Mouse (Mus musculus) ES-E14 (cell line): ENCODE measurements around the gene Lgr6. TPM values are rescaled to one million over a fixed set of nuclear protein-coding genes. Genes with fewer than 3 reads are reported as not detected.

Source experiments
- DNase-seq: peaks from one replicate; pipeline ENCODE4 v3.0.0-alpha.2; 2013; ENCODE audit warnings: low read depth, low spot score
- H3K27ac ChIP-seq: 2 replicates; pipeline ENCODE4 v1.5.1; 2012; ENCODE audit warnings: low read depth, mild to moderate bottlenecking, low read length, moderate library complexity, mixed read lengths; ENCODE audit not compliant: poor library complexity, insufficient read depth, severe bottlenecking
- H3K36me3 ChIP-seq: 2 replicates; pipeline ENCODE4 v1.6.1; 2012; ENCODE audit warnings: mild to moderate bottlenecking, low read length, moderate library complexity, mixed read lengths; ENCODE audit not compliant: control insufficient read depth, poor library complexity, insufficient read depth, severe bottlenecking
- H3K4me1 ChIP-seq, 2 experiments: fragments of 150-350 bp in 1 of 2; sonication (generic) in 1 of 2; 2 replicates each; pipeline ENCODE4 v1.6.1; 2012; ENCODE audit warnings: low read length in 2 of 2, mild to moderate bottlenecking in 1 of 2, mixed read lengths in 1 of 2; ENCODE audit not compliant: control insufficient read depth in 2 of 2, insufficient read depth in 2 of 2, poor library complexity in 1 of 2
- H3K4me3 ChIP-seq, 2 experiments: fragments of 150-350 bp in 1 of 2; sonication (generic) in 1 of 2; 2 replicates each; pipeline ENCODE4 v1.5.1; 2012; ENCODE audit warnings: low read length in 2 of 2, low read depth in 1 of 2, mild to moderate bottlenecking in 1 of 2, mixed read lengths in 1 of 2; ENCODE audit not compliant: insufficient read depth in 1 of 2, poor library complexity in 1 of 2, severe bottlenecking in 1 of 2
- H3K9ac ChIP-seq: 2 replicates; pipeline ENCODE4 v1.6.1; 2012; ENCODE audit warnings: low read depth, mild to moderate bottlenecking, low read length, mixed read lengths; ENCODE audit not compliant: poor library complexity, insufficient read depth, severe bottlenecking
- H3K9me3 ChIP-seq: fragments of 150-350 bp; sonication (generic); 2 replicates; pipeline ENCODE4 v1.6.1; 2012; ENCODE audit warnings: low read depth, mild to moderate bottlenecking, low read length; ENCODE audit not compliant: control insufficient read depth, insufficient read depth
- CHD2 ChIP-seq: IDR thresholded peaks from 2 replicates; pipeline ENCODE4 v1.6.1; 2014; ENCODE audit warnings: mild to moderate bottlenecking, low read depth, low read length, inconsistent platforms
- HCFC1 ChIP-seq: IDR thresholded peaks from 2 replicates; pipeline ENCODE4 v1.6.1; 2012; ENCODE audit warnings: low read length, inconsistent platforms, borderline replicate concordance; ENCODE audit not compliant: insufficient read depth
- MAFK ChIP-seq: IDR thresholded peaks from 2 replicates; pipeline ENCODE4 v1.6.1; 2014; ENCODE audit warnings: mild to moderate bottlenecking, low read depth, low read length, inconsistent platforms; ENCODE audit not compliant: insufficient read depth
- ZC3H11A ChIP-seq: IDR thresholded peaks from 2 replicates; pipeline ENCODE4 v1.6.1; 2012; ENCODE audit warnings: low read depth, mild to moderate bottlenecking, inconsistent platforms, low read length, borderline replicate concordance
- ZNF384 ChIP-seq: IDR thresholded peaks from 2 replicates; pipeline ENCODE4 v1.6.1; 2012; ENCODE audit warnings: low read depth, low read length, inconsistent platforms
- in situ Hi-C, 2 experiments: fragments of 600-800 bp; cut with MboI; formaldehyde crosslinking; loops; one replicate each; pipeline ENCODE4 v1.15.1; 2025; ENCODE audit warnings: low sequenced_read_pairs in 2 of 2, inconsistent platforms in 1 of 2; ENCODE audit not compliant: unreplicated experiment in 2 of 2
- total RNA-seq: library from RNA; depleted of rRNA; stranded (reverse); fragments of 300-350 nt; gene quantifications from 2 replicates; pipeline ENCODE4 v1.2.3, GENCODE M21; 2012

Gene Lgr6
- total RNA-seq, 1 experiment = 1.7 TPM

DNA sequence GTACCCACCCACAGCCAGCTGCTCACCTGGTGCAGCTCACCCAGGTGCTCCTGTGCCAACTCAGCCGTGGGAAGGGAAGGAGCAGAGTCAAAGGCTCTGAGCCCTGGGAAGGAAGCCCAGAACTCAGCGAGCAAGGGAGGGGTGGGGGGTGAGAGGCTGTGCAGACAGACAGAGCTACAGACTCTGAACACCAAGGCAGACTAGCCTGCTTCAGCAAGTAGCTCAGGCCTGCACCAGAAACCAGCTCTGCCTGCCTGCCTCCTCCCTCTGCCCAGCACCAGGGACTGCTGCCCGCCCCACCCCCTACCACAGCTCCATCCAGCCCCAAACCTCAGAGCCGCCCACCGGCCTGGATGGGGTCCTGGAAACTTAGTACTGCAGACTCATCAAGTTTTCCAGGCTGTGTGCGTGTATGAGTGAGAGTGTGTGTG lies 22.9 kb upstream of the Lgr6 start:
- DNase-seq = no peak
- Histone ChIP-seq H3K36me3 (no peaks in the 10 kb centered on the region), H3K4me1 (peaks cover 2 to 29% of the 10 kb centered on the region in 2 experiments; a peak in 2 of 4 replicates), H3K4me3 (no peak overlapping the region), H3K27ac (no peak overlapping the region), H3K9ac (no peak overlapping the region), H3K9me3 (no peaks in the 10 kb centered on the region)
- no peak for TF ChIP-seq ZC3H11A
- no peak for TF ChIP-seq MAFK
- no peak for TF ChIP-seq HCFC1
- no peak for TF ChIP-seq CHD2
- TF ChIP-seq ZNF384 = no peak
- in situ Hi-C loops = no loop called here

DNA sequence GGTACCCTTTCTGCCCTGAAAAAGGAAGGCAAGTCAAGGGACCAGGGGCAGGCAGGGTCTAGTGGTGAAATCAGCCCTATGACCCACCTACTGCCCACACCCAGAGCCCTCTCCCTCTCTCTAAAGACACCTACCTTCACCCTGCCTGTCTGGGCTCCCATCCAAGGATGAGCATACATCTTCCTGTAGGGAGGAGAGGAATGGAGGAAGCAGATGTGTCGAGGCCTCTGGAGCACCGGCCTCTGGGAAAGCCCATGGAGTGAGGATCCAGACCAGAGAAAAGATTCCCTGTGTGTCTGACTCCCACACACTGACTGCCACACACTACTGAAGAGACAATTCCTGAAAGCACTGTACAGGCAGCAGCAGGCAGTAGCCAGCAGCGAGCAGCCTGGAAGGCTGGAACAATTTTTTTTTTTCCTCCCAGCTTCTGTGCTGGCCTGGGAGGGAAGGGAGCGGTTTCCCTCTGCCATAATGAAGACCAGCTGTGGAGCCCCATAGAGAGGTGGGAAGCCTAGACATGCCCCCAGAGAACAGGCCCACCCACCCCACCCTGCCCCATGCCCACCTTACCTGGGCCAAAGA lies 21.5 kb upstream of the Lgr6 start:
- H3K36me3 ChIP-seq = no peaks in the 10 kb centered on the region
- in situ Hi-C loops = no loop called here
- H3K4me3 ChIP-seq = no peak overlapping the region
- no peaks in the 10 kb centered on the region for H3K9me3 ChIP-seq
- DNase-seq = no peak
- H3K4me1 ChIP-seq = peaks cover 2 to 22% of the 10 kb centered on the region in 2 experiments; a peak in 1 of 4 replicates
- H3K27ac ChIP-seq = peak overlapping the region; percentile 23; the same call in 1 of the 2 replicates
- peak overlapping the region; percentile 18; the same call in 1 of the 2 replicates for H3K9ac ChIP-seq
- no peak for TF ChIP-seq MAFK
- no peak for TF ChIP-seq CHD2
- TF ChIP-seq HCFC1 = no peak
- TF ChIP-seq ZNF384 = peak; percentile 64

DNA sequence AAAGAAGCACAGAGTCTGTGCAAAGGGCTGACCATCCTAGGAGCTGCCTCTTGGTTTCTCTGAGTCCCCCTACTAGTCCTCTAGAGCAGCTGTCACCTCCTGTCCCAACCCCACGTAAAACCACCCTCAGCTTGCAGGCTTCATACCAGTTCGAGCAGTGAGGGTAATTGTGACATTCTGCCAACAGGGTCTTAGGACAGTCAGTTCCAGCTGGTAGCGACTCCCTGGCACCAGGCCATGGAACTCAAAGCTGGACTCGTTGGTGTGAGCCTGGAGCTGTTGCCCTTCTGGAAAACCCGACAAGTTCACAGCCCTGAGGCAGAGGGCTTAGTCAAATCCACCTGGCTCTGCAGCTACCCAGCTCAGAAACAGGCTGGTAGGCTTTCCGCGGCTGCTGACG lies 20.9 kb upstream of the Lgr6 start:
- Histone ChIP-seq H3K27ac (no peak overlapping the region), H3K4me1 (peaks cover 2 to 16% of the 10 kb centered on the region in 2 experiments; a peak in 1 of 4 replicates), H3K9ac (no peak overlapping the region), H3K4me3 (no peak overlapping the region), H3K36me3 (no peaks in the 10 kb centered on the region), H3K9me3 (no peaks in the 10 kb centered on the region)
- in situ Hi-C loops = no loop called here
- DNase-seq = no peak
- TF ChIP-seq MAFK = no peak
- no peak for TF ChIP-seq CHD2
- TF ChIP-seq HCFC1 = no peak
- TF ChIP-seq ZNF384 = no peak
- no peak for TF ChIP-seq ZC3H11A

DNA sequence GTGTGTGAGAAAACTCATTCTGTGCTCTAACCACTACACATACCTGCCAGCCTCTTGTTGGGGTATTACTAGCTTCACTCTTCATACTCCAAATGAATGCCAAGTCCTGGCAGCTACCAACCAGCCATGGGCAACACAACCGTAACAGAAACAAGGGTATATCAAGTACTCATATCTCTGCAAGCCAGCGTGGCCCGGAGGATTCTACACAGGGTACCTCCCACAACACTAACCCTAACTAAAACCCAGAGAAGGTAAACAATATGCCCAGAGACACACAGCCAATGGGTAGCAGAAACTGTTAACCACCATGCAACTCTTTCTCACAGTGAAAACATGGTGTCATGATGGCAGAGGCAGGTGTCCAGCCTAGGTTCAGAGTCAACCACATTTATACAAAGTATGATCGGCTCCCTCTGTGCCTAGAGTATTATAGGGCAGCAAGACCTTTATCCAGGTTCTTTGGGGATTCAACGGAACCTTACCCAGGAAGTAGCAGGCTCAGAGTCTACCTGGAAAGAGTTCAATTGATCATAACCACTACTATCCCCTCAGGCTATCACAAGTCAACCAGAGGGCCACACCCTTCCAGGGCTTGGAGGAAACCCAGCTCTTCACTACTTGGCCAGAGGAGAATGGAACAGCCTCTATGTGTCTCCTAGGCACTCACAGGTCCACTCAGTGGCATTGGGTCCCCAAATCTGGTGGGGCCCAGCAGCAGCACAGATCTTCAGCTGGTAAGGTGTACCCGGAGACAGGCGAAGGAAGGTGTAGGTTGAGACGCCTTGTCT lies 19.7 kb upstream of the Lgr6 start:
- Histone ChIP-seq H3K9ac (no peak overlapping the region), H3K4me3 (no peak overlapping the region), H3K36me3 (no peaks in the 10 kb centered on the region), H3K4me1 (peaks cover 2 to 9% of the 10 kb centered on the region in 2 experiments; a peak in 1 of 4 replicates), H3K27ac (no peak overlapping the region), H3K9me3 (no peaks in the 10 kb centered on the region)
- in situ Hi-C loops = no loop called here
- DNase-seq = no peak
- no peak for TF ChIP-seq MAFK
- no peak for TF ChIP-seq ZNF384
- no peak for TF ChIP-seq ZC3H11A
- no peak for TF ChIP-seq HCFC1
- TF ChIP-seq CHD2 = no peak
